Mouse (Mus musculus): ENCODE data around the gene Gm21698.
"Not testable (repeated sequence)": the region's sequence is repeated elsewhere in the genome, so short reads cannot be mapped to it uniquely, and the experiment has no call there.

Gene Gm21698

DNA sequence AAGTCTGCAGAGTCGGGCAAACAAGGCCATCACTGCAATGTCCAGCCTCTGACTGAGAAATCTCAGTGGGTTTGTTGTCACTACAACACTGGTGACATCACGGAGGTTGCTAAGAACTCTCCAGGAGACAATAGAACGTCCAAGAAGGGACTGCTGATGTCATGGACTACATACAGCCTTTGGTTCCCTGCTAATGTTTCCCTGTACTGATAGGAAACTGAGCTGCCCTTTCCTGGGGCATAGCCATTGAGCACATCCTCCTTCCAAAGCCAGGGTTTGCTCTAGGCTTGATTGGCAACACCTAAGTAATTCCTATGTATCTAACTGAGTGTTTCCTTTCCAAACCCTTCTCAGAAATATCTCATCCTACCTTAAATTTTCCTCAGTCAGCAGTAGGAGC lies at the start of gene Gm21698:
Gene Gm21698, minus strand, starts transcription at position 101 of the 400 bp plus-strand sequence.
- not testable (repeated sequence) for DNase-seq

DNA sequence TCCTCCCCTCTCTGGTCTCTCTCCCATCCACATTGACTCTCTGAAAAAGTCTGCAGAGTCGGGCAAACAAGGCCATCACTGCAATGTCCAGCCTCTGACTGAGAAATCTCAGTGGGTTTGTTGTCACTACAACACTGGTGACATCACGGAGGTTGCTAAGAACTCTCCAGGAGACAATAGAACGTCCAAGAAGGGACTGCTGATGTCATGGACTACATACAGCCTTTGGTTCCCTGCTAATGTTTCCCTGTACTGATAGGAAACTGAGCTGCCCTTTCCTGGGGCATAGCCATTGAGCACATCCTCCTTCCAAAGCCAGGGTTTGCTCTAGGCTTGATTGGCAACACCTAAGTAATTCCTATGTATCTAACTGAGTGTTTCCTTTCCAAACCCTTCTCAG lies 34.4 kb upstream of the Gm21698 start, which contains the start of gene Gm5862:
Gene Gm5862, minus strand, starts transcription at position 101 of the 400 bp plus-strand sequence.
- not testable (repeated sequence) for DNase-seq

DNA sequence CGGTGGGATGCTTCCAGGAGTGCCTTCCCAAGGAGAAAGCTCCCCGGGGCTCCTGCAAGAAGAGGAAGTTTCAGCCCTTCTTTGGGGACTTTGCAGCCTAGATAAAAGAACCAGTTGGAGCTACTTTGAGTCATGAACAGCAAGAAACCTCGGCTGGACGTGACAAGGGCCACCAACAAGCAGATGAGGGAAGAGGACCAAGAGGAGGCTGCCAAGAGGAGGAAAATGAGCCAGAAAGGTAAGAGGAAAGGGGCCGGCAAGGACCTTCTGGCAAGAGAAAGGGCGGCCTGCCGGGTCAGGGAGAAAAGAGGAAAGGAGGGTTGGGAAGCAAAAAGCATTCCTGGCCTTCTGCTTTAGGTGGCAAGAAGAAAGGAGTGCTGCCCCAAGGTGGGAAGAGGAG lies 19.2 kb upstream of the Gm21698 start:
- DNase-seq = not testable (repeated sequence)

DNA sequence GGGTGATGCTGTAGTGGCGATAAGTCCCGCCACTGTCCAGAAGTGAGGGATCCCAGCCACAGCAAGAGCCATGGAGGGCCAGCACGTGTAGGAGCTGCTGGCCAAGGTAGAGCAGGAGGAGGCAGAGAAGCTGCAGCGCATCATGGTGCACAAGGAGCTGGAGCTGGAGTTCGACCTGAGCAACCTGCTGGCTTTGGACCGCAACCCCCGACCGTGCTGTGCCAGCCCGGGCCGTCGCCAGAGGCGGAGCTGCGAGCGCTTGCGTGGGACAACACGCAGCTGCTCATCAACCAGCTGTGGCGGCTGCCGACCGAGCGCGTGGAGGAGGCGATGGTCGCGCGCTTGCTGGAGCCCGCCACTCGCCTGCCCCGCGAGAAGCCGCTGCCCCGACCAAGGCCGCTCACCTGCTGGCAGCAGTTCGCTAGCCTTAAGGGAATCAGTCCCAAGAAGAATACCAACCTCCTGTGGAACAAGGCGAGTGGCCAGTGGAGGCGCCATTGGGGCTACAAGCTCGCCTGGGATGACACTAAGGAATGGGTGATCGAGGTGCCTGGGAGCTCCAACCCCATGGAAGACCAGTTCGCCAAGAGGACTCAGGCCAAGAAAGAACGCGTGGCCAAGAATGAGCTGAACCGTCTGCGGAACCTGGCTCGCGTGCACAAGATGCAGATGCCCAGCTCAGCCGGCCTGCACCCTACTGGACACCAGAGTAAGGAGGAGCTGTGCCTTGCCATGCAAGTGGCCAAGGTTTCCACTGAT lies 18.7 kb upstream of the Gm21698 start:
- DNase-seq = peak; percentile 81

DNA sequence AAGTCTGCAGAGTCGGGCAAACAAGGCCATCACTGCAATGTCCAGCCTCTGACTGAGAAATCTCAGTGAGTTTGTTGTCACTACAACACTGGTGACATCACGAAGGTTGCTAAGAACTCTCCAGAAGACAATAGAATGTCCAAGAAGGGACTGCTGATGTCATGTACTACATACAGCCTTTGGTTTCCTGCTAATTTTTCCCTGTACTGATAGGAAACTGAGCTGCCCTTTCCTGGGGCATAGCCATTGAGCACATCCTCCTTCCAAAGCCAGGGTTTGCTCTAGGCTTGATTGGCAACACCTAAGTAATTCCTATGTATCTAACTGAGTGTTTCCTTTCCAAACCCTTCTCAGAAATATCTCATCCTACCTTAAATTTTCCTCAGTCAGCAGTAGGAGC lies 16.2 kb upstream of the Gm21698 start, which contains the start of gene Gm1979:
Gene Gm1979, minus strand, starts transcription at position 101 of the 400 bp plus-strand sequence.
- DNase-seq = not testable (repeated sequence)

DNA sequence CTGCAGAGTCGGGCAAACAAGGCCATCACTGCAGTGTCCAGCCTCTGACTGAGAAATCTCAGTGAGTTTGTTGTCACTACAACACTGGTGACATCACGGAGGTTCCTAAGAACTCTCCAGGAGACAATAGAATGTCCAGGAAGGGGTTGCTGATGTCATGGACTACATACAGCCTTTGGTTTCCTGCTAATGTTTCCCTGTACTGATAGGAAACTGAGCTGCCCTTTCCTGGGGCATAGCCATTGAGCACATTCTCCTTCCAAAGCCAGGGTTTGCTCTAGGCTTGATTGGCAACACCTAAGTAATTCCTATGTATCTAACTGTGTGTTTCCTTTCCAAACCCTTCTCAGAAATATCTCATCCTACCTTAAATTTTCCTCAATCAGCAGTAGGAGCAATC lies 15.9 kb downstream of the Gm21698 start, which contains the start of gene Gm21680:
Gene Gm21680, minus strand, starts transcription at position 101 of the 400 bp plus-strand sequence.
- DNase-seq = not testable (repeated sequence)

DNA sequence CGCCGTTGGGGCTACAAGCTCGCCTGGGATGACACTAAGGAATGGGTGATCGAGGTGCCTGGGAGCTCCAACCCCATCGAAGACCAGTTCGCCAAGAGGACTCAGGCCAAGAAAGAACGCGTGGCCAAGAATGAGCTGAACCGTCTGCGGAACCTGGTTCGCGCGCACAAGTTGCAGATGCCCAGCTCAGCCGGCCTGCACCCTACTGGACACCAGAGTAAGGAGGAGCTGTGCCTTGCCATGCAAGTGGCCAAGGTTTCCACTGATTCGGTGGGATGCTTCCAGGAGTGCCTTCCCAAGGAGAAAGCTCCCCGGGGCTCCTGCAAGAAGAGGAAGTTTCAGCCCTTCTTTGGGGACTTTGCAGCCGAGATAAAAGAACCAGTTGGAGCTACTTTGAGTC lies 31.4 kb downstream of the Gm21698 start:
- DNase-seq = not testable (repeated sequence)

DNA sequence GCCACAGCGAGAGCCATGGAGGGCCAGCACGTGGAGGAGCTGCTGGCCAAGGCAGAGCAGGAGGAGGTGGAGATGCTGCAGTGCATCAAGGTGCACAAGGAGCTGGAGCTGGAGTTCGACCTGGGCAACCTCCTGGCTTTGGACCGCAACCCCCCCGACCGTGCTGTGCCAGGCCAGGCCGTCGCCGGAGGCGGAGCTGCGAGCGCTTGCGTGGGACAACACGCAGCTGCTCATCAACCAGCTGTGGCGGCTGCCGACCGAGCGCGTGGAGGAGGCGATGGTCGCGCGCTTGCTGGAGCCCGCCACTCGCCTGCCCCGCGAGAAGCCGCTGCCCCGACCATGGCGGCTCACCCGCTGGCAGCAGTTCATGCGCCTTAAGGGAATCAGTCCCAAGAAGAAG lies 31.8 kb downstream of the Gm21698 start:
- not testable (repeated sequence) for DNase-seq

DNA sequence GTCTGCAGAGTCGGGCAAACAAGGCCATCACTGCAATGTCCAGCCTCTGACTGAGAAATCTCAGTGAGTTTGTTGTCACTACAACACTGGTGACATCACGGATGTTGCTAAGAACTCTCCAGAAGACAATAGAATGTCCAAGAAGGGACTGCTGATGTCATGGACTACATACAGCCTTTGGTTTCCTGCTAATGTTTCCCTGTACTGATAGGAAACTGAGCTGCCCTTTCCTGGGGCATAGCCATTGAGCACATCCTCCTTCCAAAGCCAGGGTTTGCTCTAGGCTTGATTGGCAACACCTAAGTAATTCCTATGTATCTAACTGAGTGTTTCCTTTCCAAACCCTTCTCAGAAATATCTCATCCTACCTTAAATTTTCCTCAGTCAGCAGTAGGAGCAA lies 34.1 kb downstream of the Gm21698 start, which contains the start of gene Gm21671:
Gene Gm21671, minus strand, starts transcription at position 101 of the 400 bp plus-strand sequence.
- DNase-seq = not testable (repeated sequence)

DNA sequence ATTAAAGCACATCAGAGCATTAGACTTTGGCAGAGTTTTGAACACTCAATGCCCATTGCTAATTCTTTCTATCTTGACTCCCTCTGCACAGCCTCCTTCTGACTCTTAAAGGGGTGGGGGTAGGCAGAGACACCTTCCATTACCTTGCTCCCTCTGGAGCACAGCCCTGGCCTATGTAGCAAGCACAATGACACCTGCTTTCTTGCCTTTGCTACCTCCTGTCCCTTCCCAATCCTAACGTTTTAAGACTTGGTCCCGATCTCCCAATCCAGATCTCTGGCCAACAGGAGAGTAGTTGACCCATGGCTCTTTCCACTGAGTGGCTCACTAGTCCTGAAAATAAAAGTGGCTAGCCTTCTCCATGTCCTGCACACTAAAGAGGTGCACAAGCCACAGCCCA lies 43.1 kb downstream of the Gm21698 start:
- peak; percentile 83 for DNase-seq

DNA sequence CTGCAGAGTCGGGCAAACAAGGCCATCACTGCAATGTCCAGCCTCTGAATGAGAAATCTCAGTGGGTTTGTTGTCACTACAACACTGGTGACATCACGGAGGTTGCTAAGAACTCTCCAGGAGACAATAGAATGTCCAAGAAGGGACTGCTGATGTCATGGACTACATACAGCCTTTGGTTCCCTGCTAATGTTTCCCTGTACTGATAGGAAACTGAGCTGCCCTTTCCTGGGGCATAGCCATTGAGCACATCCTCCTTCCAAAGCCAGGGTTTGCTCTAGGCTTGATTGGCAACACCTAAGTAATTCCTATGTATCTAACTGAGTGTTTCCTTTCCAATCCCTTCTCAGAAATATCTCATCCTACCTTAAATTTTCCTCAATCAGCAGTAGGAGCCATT lies 46.2 kb downstream of the Gm21698 start, which contains the start of gene Gm21663:
Gene Gm21663, minus strand, starts transcription at position 101 of the 400 bp plus-strand sequence.
- DNase-seq = not testable (repeated sequence)
